ENCODE assay signal across 8 mouse cellular contexts in the genomic region with DNA sequence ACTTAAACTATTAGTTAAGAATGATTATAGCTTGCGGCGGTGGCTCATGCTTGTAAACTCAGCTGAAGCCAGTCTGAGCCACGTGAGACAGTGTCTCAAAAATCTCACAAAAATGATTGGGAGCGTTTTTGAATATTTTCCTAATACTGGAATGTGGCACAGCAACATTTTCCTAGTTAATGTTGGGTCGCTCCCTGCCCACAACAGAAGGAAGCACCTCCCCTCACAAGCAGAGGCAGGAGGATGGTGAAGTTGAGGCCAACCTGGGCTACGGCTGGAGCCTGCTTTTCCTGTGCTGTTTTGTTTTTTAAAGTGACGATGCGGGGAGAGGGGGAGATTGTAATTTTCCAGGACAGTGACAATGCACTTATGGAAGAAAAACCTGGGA. TPM values are rescaled to one million over a fixed set of nuclear protein-coding genes. Genes with fewer than 3 reads are reported as not detected.
DNase-seq lines count a peak whose midpoint lies in the region; ATAC-seq and TF ChIP-seq lines count a peak whose summit lies in the region.

No protein-coding gene starts in this region.

- peaks cover 8% of the 10 kb centered on the region for H3K79me2 ChIP-seq in CH12.LX (replicated peaks; ENCODE audit: control insufficient read depth, extremely low read depth, insufficient read depth, poor library complexity, severe bottlenecking)
- peaks cover 6% of the 10 kb centered on the region for H3K79me2 ChIP-seq in myocyte (ENCODE audit: control insufficient read depth, insufficient read depth)

- H3K9ac ChIP-seq in CH12.LX (ENCODE audit: insufficient read depth, low read depth), result peak overlapping the region; percentile 79
- H3K9ac ChIP-seq in kidney, embryonic 16.5 days (replicated peaks; ENCODE audit: low read length), result peak overlapping the region; percentile 91

- TF ChIP-seq EP300 in CH12.LX (IDR thresholded peaks at IDR 0.05; ENCODE audit: low read length), result no peak

- WGBS in forebrain, embryonic 10.5 days, result 18% methylated on average over 8 of the region's 8 CpGs
- WGBS in kidney, embryonic 16.5 days, result 2% methylated on average over 8 of the region's 8 CpGs

- peaks cover 0 to 23% of the 10 kb centered on the region in 2 experiments; a peak in 2 of 4 replicates for H3K4me1 ChIP-seq in CH12.LX (ENCODE audit: control insufficient read depth in 1 of 2, insufficient read depth in 2 of 2)
- peaks cover 16% of the 10 kb centered on the region for H3K4me1 ChIP-seq in forebrain, embryonic 10.5 days
- H3K4me1 ChIP-seq in kidney, embryonic 16.5 days (ENCODE audit: insufficient read depth, low read length), result peaks cover 4% of the 10 kb centered on the region; the same call in 1 of the 2 replicates

- H3K9me3 ChIP-seq in CH12.LX (replicated peaks; ENCODE audit: low read length), result no peaks in the 10 kb centered on the region
- H3K9me3 ChIP-seq in forebrain, embryonic 10.5 days, result no peaks in the 10 kb centered on the region
- H3K9me3 ChIP-seq in kidney, embryonic 16.5 days (ENCODE audit: low read length), result no peaks in the 10 kb centered on the region

- TF ChIP-seq POLR2A in CH12.LX (IDR thresholded peaks at IDR 0.05; ENCODE audit: low read depth, low read length) (no peak), myocyte (IDR thresholded peaks at IDR 0.05; ENCODE audit: insufficient read length, low read depth) (no peak)

- H3K27me3 ChIP-seq in CH12.LX (replicated peaks) (no peaks in the 10 kb centered on the region), myocyte (ENCODE audit: control insufficient read depth, insufficient read depth, insufficient read length) (no peaks in the 10 kb centered on the region)
- H3K27me3 ChIP-seq in forebrain, embryonic 10.5 days (ENCODE audit: poor library complexity, severe bottlenecking), result no peaks in the 10 kb centered on the region
- H3K27me3 ChIP-seq in kidney, embryonic 16.5 days (ENCODE audit: insufficient read depth, low read length), result no peaks in the 10 kb centered on the region

- dilution Hi-C loops in CH12.LX (cut with MboI; ENCODE audit: extremely low pct_ligation_motif_present, extremely low pct_unique_long_range_greater_than_20kb, low sequenced_read_pairs), result no loop called here

- ATAC-seq in kidney, embryonic 16.5 days (ENCODE audit: low FRiP score, low TSS enrichment), result 0 out of 2 replicates have a peak, but pooled peaks have one; percentile 25

- DNase-seq in 3134 (ENCODE audit: extremely low read depth, insufficient read length, low spot score) (peak; percentile 36), CH12.LX (ENCODE audit: extremely low read depth) (no peak)
- no peak for DNase-seq in forebrain, embryonic 10.5 days (ENCODE audit: extremely low spot score, low spot score)
- no peak for DNase-seq in frontal cortex, postnatal 10 days (ENCODE audit: low spot score in 2 of 2)
- no peak for DNase-seq in gastrocnemius, postnatal 25 days
- DNase-seq in gastrocnemius, postnatal 10 days, result no peak

- no peak for TF ChIP-seq CTCF in CH12.LX (conservative IDR thresholded peaks at IDR 0.05 in 1 of 2, IDR thresholded peaks at IDR 0.05 in 1 of 2; ENCODE audit: low read depth in 2 of 2, low read length in 2 of 2)

- in situ Hi-C loops in CH12.LX (cut with MboI; ENCODE audit: low pct_ligation_motif_present, low pct_unique_long_range_greater_than_20kb, low sequenced_read_pairs), result no loop called here

- H3K4me3 ChIP-seq in CH12.LX (replicated peaks in 1 of 3; ENCODE audit: low read depth in 2 of 3, low read length in 2 of 3, poor library complexity in 1 of 3), result peak overlapping the region; percentile 80 to 86 (median 85)
- peak overlapping the region; percentile 83 for H3K4me3 ChIP-seq in forebrain, embryonic 10.5 days
- peak overlapping the region; percentile 83 for H3K4me3 ChIP-seq in kidney, embryonic 16.5 days (ENCODE audit: low read length)
- H3K4me3 ChIP-seq in myocyte, result peak overlapping the region; percentile 46

- H3K4me2 ChIP-seq in CH12.LX (ENCODE audit: insufficient read depth, low read depth, poor library complexity, severe bottlenecking) (peak overlapping the region; percentile 72), myocyte (ENCODE audit: low read depth) (peak overlapping the region; percentile 73)
- peak overlapping the region; percentile 69 for H3K4me2 ChIP-seq in kidney, embryonic 16.5 days (replicated peaks; ENCODE audit: low read depth, low read length)

- H3ac ChIP-seq in myocyte (ENCODE audit: control insufficient read depth, insufficient read length), result peak overlapping the region; percentile 19

- H3K36me3 ChIP-seq in CH12.LX (replicated peaks in 1 of 2; ENCODE audit: control insufficient read depth in 1 of 2, insufficient read depth in 1 of 2, low read length in 1 of 2) (peaks cover 41 to 60% of the 10 kb centered on the region in 2 experiments), myocyte (ENCODE audit: control insufficient read depth, insufficient read depth) (peaks cover 16% of the 10 kb centered on the region)
- peaks cover 63% of the 10 kb centered on the region for H3K36me3 ChIP-seq in forebrain, embryonic 10.5 days (replicated peaks)
- peaks cover 31% of the 10 kb centered on the region for H3K36me3 ChIP-seq in kidney, embryonic 16.5 days (ENCODE audit: insufficient read depth, low read length)

- no peak for TF ChIP-seq RAD21 in CH12.LX (IDR thresholded peaks at IDR 0.05; ENCODE audit: low read depth, low read length)

- no peak overlapping the region for H3K27ac ChIP-seq in CH12.LX (ENCODE audit: insufficient read depth, low read depth)
- H3K27ac ChIP-seq in forebrain, embryonic 10.5 days, result peak overlapping the region; percentile 98
- H3K27ac ChIP-seq in kidney, embryonic 16.5 days (ENCODE audit: low read length), result peak overlapping the region; percentile 98

TF ChIP-seq in CH12.LX, 34 proteins besides CTCF, POLR2A, EP300 and RAD21 (continues in another document):
- TF ChIP-seq CHD1 (IDR thresholded peaks at IDR 0.05; ENCODE audit: low read depth, low read length) (peak; percentile 65; the same call in 1 of the 2 replicates), ZKSCAN1 (IDR thresholded peaks at IDR 0.05; ENCODE audit: borderline replicate concordance, low read depth, low read length) (no peak), SIN3A (IDR thresholded peaks at IDR 0.05; ENCODE audit: low read length) (peak; percentile 60; the same call in 1 of the 2 replicates), MXI1 (IDR thresholded peaks at IDR 0.05; ENCODE audit: low read depth, low read length) (peak; percentile 75)

TF ChIP-seq in myocyte, 11 proteins besides CTCF, POLR2A, EP300 and RAD21 (continues in another document):
- no peak for TF ChIP-seq TCF3 (IDR thresholded peaks at IDR 0.05; ENCODE audit: insufficient read length, low read depth)
- no peak for TF ChIP-seq CEBPB (IDR thresholded peaks at IDR 0.05; ENCODE audit: insufficient read depth, poor library complexity, severe bottlenecking)
- no peak for TF ChIP-seq E2F4 (IDR thresholded peaks at IDR 0.05; ENCODE audit: insufficient read depth)
- TF ChIP-seq POLR2AphosphoS2 (IDR thresholded peaks at IDR 0.05; ENCODE audit: insufficient read length, low read depth), result no peak
- no peak for TF ChIP-seq MAX (IDR thresholded peaks at IDR 0.05; ENCODE audit: low read depth)
- no peak for TF ChIP-seq USF1 (IDR thresholded peaks at IDR 0.05; ENCODE audit: low read depth)

RNA-seq across cellular contexts. Expression of gene Eci1, which starts 0.7 kb away (rescaled TPM):
- total RNA-seq in CH12.LX (2012; rRNA removed) (97.4 and 122 TPM in 2 replicates), CH12.LX (2014; rRNA removed) (94.7 and 100 TPM in 2 replicates)
- polyA plus RNA-seq in CH12.LX (2012; ENCODE audit: insufficient read length, low read depth) (70.1 and 74.1 TPM in 2 replicates), myocyte (2012; fragmentation: generic; extraction: Trizol) (52.6 TPM)
- polyA plus RNA-seq in forebrain, embryonic 10.5 days (2016; fragmentation: Nextera tagmentation; extraction: Ambion mirVana), result 84.1 and 89.4 TPM in 2 replicates
- polyA plus RNA-seq in kidney, embryonic 16.5 days (2015; fragmentation: Nextera tagmentation; extraction: Ambion mirVana), result 141 and 143 TPM in 2 replicates
- 100 to 1,000 TPM; 134 to 161 TPM for total RNA-seq in gastrocnemius, postnatal 25 days (2021)
- 100 to 1,000 TPM; 147 to 161 TPM for total RNA-seq in gastrocnemius, postnatal 10 days (2021)

RNA-seq across cellular contexts. Expression of gene Rnps1, which starts 12.8 kb away (rescaled TPM):
- total RNA-seq in CH12.LX (2012; rRNA removed), result 160 and 186 TPM in 2 replicates
- total RNA-seq in CH12.LX (2014; rRNA removed), result 288 and 302 TPM in 2 replicates
- 252 and 255 TPM in 2 replicates for polyA plus RNA-seq in CH12.LX (2012; ENCODE audit: insufficient read length, low read depth)
- polyA plus RNA-seq in forebrain, embryonic 10.5 days (2016; fragmentation: Nextera tagmentation; extraction: Ambion mirVana), result 493 and 501 TPM in 2 replicates
- polyA plus RNA-seq in kidney, embryonic 16.5 days (2015; fragmentation: Nextera tagmentation; extraction: Ambion mirVana), result 300 and 327 TPM in 2 replicates
- 53.7 TPM for polyA plus RNA-seq in myocyte (2012; fragmentation: generic; extraction: Trizol)
- 10 to 100 TPM; 47.3 to 50.6 TPM for total RNA-seq in gastrocnemius, postnatal 25 days (2021)
- total RNA-seq in gastrocnemius, postnatal 10 days (2021), result 10 to 100 TPM; 59.1 to 67.5 TPM

RNA-seq across cellular contexts. Expression of gene Dnase1l2, which starts 15.7 kb away (rescaled TPM):
- total RNA-seq in CH12.LX (2012; rRNA removed) (1.5 and 1.6 TPM in 2 replicates), CH12.LX (2014; rRNA removed) (0.82 TPM in 2 replicates)
- polyA plus RNA-seq in CH12.LX (2012; ENCODE audit: insufficient read length, low read depth) (1.1 and 1.3 TPM in 2 replicates), myocyte (2012; fragmentation: generic; extraction: Trizol) (1.0 TPM)
- polyA plus RNA-seq in forebrain, embryonic 10.5 days (2016; fragmentation: Nextera tagmentation; extraction: Ambion mirVana), result 2.3 TPM in 2 replicates
- 3.2 and 5.5 TPM in 2 replicates for polyA plus RNA-seq in kidney, embryonic 16.5 days (2015; fragmentation: Nextera tagmentation; extraction: Ambion mirVana)
- 1 to 10 TPM; 1.0 to 1.5 TPM for total RNA-seq in gastrocnemius, postnatal 25 days (2021)
- 1 to 10 TPM in 1 of 2 experiments, under 1 TPM in 1; 0.63 to 1.7 TPM for total RNA-seq in gastrocnemius, postnatal 10 days (2021)

RNA-seq across cellular contexts. Expression of gene E4f1, which starts 42.9 kb away (rescaled TPM):
- total RNA-seq in CH12.LX (2012; rRNA removed) (21.5 and 22.7 TPM in 2 replicates), CH12.LX (2014; rRNA removed) (10.0 and 10.2 TPM in 2 replicates)
- polyA plus RNA-seq in CH12.LX (2012; ENCODE audit: insufficient read length, low read depth) (16.2 and 17.4 TPM in 2 replicates), myocyte (2012; fragmentation: generic; extraction: Trizol) (18.7 TPM)
- polyA plus RNA-seq in forebrain, embryonic 10.5 days (2016; fragmentation: Nextera tagmentation; extraction: Ambion mirVana), result 32.7 and 35.2 TPM in 2 replicates
- polyA plus RNA-seq in kidney, embryonic 16.5 days (2015; fragmentation: Nextera tagmentation; extraction: Ambion mirVana), result 38.1 TPM in 2 replicates
- total RNA-seq in gastrocnemius, postnatal 25 days (2021), result 10 to 100 TPM in 1 of 2 experiments, 1 to 10 TPM in 1; 9.4 to 10.2 TPM
- total RNA-seq in gastrocnemius, postnatal 10 days (2021), result 10 to 100 TPM; 10.8 to 17.3 TPM

RNA-seq across cellular contexts. Expression of gene Pgp, which starts 43.0 kb away (rescaled TPM):
- total RNA-seq in CH12.LX (2012; rRNA removed) (14.2 and 17.3 TPM in 2 replicates), CH12.LX (2014; rRNA removed) (31.1 and 41.8 TPM in 2 replicates)
- polyA plus RNA-seq in CH12.LX (2012; ENCODE audit: insufficient read length, low read depth) (41.1 and 41.6 TPM in 2 replicates), myocyte (2012; fragmentation: generic; extraction: Trizol) (53.7 TPM)
- polyA plus RNA-seq in forebrain, embryonic 10.5 days (2016; fragmentation: Nextera tagmentation; extraction: Ambion mirVana), result 79.7 and 85.3 TPM in 2 replicates
- polyA plus RNA-seq in kidney, embryonic 16.5 days (2015; fragmentation: Nextera tagmentation; extraction: Ambion mirVana), result 55.5 and 55.6 TPM in 2 replicates
- total RNA-seq in gastrocnemius, postnatal 25 days (2021), result 10 to 100 TPM; 50.8 to 55.0 TPM
- 10 to 100 TPM; 34.1 to 39.2 TPM for total RNA-seq in gastrocnemius, postnatal 10 days (2021)
